Mouse (Mus musculus): ENCODE measurements at regions not wholly inside any gene's neighbourhood (a gene's known extent, or its start where the extent isn't known, plus 50 kb on each side); places are given as distances from the start of the nearest gene placed in this dataset.

DNA sequence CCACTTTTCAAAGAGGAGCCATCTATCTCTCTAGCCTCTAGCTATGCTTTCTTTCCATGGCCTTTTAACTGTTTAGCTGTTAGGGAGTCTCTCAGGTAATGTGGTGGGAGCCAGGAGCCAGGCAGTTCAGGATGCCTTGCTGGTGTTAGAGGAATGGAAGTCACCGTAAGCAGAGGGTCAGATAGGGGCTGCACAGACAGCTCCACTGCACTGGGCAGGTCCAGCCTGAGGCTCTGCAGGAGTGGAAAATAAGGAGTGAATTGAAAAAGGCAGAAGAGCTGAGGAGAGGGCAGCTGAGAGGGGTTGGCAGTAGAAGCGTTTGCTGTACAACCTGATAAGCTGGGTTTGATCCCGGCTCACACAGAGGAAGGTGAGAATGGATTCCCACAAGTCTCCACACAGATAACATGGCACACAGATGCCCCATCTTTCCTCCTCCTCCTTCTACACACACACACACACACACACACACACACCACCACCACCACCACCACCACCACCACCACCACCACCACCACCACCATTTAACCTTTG, 51.3 kb upstream of the Cpsf6 start:
- DNase-seq, result no peak

DNA sequence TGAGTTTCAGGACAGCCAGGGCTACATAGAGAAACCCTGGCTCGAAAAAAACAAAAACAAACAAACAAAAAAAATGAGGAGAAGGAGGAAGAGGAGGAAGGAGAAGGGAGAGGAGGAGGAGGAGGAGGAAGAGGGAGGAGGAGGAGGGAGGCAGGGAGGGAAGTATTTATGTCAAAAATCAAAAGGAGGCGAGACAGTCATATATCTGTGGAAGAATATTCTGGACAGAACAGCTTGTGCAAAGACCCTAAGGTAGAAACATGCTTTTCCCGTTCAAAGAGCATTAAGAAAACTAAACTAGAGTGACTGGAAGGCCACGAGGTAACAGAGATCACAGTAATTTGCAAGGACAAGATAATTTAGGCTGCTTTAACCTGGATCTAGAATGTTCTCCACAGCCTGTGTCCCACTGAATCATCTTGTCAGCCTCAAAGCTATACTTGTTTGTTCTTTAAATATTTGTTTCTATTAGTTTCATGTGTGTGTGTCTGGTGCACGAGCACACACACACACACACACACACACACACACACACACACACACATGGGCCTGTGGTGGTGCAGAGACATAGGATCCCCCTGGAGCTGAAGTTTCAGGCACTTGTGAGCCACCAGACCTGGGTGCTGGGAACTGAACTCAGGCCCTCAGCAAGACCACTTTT, 50.5 kb upstream of the Cpsf6 start:
- no peak for DNase-seq

DNA sequence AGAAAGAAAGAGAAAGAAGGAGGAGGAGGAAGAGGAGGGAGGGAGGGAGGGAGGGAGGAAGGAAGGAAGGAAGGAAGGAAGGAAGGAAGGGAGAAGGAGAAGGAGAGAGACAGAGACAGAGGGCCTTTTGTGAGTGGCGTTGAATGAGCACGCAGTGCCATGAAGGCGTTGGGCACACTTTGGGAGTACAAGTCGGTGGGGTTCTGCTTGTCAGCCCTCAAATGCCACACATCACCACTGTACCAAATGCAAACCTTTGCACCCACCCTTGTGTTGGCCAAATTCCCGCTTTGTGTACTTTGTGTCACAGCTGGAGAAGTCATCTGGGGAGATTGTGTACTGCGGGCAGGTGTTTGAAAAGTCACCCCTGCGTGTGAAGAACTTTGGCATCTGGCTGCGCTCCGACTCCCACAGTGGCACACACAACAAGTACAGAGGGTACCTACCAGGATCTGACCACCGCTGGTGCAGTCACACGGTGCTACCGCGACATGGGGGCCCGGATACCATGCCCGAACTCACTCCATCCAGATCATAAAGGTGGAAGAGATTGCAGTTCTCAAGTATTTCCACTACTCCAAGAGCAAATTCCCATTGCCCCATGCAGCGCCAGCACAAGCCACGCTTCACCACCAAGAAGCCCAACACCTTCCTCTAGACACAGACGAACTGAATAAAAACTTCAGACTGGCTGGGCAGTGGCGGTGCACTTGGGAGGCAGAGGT, 49.8 kb upstream of the Cpsf6 start:
- DNase-seq, result no peak
